Mouse (Mus musculus) heart, embryonic 11.5 days (tissue): ENCODE data around the gene Ptms. TPM values are rescaled to one million over a fixed set of nuclear protein-coding genes. Genes with fewer than 3 reads are reported as not detected.

Experiments
- ATAC-seq: fragments of 200-750 bp; cut with Nextera tagmentation; replicated peaks from 2 replicates; pipeline ENCODE4 v1.8.0; 2017; ENCODE audit warnings: moderate library complexity; ENCODE audit not compliant: insufficient number of reproducible peaks, low FRiP score, low TSS enrichment
- H3K27ac ChIP-seq: fragments of 300-500 bp; sonication (generic); 2 replicates; pipeline ENCODE4 v1.5.1; 2014; ENCODE audit warnings: mild to moderate bottlenecking, low read depth, low read length
- H3K27me3 ChIP-seq: fragments of 300-500 bp; sonication (generic); 2 replicates; pipeline ENCODE4 v1.6.1; 2014; ENCODE audit warnings: mild to moderate bottlenecking, low read length, mixed read lengths; ENCODE audit not compliant: control insufficient read depth, insufficient read depth
- H3K36me3 ChIP-seq: fragments of 300-500 bp; sonication (generic); 2 replicates; pipeline ENCODE4 v1.6.1; 2014; ENCODE audit warnings: mild to moderate bottlenecking, low read length, moderate library complexity, mixed read lengths; ENCODE audit not compliant: control insufficient read depth, insufficient read depth
- H3K4me1 ChIP-seq: fragments of 300-500 bp; sonication (generic); 2 replicates; pipeline ENCODE4 v1.6.1; 2014; ENCODE audit warnings: low read length; ENCODE audit not compliant: control insufficient read depth, insufficient read depth
- H3K4me2 ChIP-seq: fragments of 300-500 bp; sonication (generic); 2 replicates; pipeline ENCODE4 v1.6.1; 2014; ENCODE audit warnings: mild to moderate bottlenecking, moderate library complexity
- H3K4me3 ChIP-seq: fragments of 300-500 bp; sonication (generic); 2 replicates; pipeline ENCODE4 v1.5.1; 2014; ENCODE audit warnings: low read depth, low read length
- H3K9ac ChIP-seq: fragments of 300-500 bp; sonication (generic); 2 replicates; pipeline ENCODE4 v1.6.1; 2014; ENCODE audit warnings: mild to moderate bottlenecking, low read depth, low read length, moderate library complexity
- H3K9me3 ChIP-seq: fragments of 300-500 bp; sonication (generic); replicated peaks from 2 replicates; pipeline ENCODE4 v1.6.1; 2016; ENCODE audit warnings: low read length; ENCODE audit not compliant: control insufficient read depth
- WGBS: fragments of 180-500 bp; shearing (Covaris S2); extraction: QIAGEN DNeasy Blood & Tissue Kit; methylation state at CpG from one replicate; pipeline ENCODE4 v1.1.7; 2014; ENCODE audit not compliant: insufficient replicate concordance; 5-methylcytosine and 5-hydroxymethylcytosine counted together
- polyA plus RNA-seq: library from polyadenylated mRNA; unstranded; fragments of >200 nt; fragmentation: Nextera tagmentation; extraction: Ambion mirVana; gene quantifications from 2 replicates; pipeline ENCODE4 v1.2.1, GENCODE M21; 2014

Ptms gene
- polyA plus RNA-seq, 1 experiment from 2014 or later, result 158 TPM

DNA sequence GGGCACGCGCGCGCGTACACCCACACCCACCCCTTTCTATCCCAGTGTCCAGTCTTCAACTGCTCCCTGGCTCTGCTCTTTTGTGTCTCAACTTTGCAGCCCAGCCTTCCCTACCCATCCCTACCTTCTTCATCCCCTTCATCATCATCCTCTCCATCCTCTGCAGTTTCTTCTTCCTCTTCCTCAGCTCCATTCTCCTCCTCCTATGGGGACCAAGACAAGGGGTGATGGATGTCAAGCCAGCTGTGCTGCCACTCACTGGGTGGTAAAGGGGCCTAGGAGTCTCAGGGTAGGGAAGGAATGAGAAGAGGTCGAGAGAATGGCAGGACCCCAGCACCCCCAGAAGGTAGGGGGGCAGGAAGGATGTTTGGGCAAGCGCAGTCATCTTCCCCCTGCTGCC, 5.4 kb downstream of the Ptms start:
- Histone ChIP-seq H3K4me3 (no peak overlapping the region), H3K27me3 (peaks cover 13% of the 10 kb centered on the region), H3K9ac (0 out of 2 replicates have a peak overlapping the region, but pooled peaks have one; percentile 16), H3K36me3 (peaks cover 14% of the 10 kb centered on the region), H3K4me1 (peaks cover 47% of the 10 kb centered on the region), H3K27ac (no peak overlapping the region), H3K9me3 (no peaks in the 10 kb centered on the region), H3K4me2 (peak overlapping the region; percentile 90; the same call in 1 of the 2 replicates)
- 83% methylated on average over 7 of the region's 7 CpGs for WGBS
- ATAC-seq, result no peak

DNA sequence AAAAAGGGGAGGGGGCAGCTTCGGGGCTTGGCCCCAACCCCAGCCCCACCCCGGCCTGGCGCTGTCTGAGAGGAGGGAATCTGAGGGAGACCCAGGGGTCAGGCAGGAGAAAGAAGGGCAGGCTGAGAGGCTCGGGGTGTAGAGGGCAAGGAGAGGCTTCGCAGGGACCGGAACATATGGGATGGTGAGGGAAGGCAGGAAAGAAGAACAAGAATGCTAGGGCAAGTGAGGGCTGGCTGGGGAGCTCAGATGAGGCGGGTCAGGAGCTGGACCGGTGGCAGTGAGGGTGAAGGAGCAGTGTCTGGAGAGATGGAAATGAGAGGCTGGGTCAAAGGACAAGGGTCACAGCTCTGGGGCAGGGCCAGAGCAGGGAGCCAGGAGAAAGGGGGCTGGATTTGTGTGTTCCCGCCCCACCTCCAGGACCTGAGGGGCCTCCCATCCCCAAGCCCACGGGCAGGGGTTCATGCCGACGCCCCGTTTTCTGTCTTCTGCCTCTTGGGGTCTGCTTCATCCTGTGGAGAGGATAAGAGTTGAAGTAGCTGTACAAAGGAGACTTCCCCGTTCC, 6.1 kb downstream of the Ptms start:
- Histone ChIP-seq H3K36me3 (peaks cover 14% of the 10 kb centered on the region), H3K4me2 (no peak overlapping the region), H3K27me3 (peaks cover 20% of the 10 kb centered on the region), H3K9ac (no peak overlapping the region), H3K4me3 (no peak overlapping the region), H3K4me1 (peaks cover 41% of the 10 kb centered on the region), H3K27ac (no peak overlapping the region), H3K9me3 (no peaks in the 10 kb centered on the region)
- 76% methylated on average over 14 of the region's 14 CpGs for WGBS
- no peak for ATAC-seq

DNA sequence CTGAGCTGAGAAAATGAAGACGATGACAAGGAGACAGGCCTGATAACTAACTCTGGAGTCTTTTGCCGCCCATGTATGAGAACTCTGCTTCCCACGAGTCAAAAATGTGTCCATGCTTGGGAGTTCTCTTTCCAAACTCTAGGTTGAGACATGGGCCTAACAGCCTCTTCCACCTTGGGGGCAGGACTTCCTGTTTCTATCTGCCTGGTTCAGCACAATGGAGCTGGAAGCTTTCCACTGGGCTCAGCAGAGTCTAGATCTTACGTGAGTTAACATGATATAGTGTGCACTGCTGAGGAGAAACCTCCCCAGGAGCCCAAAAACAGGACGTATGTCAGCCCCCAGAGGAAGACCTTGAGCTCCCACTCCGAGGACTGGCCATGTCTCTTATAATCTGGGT, 6.7 kb downstream of the Ptms start:
- no peak overlapping the region for H3K4me2 ChIP-seq
- H3K36me3 ChIP-seq, result peaks cover 14% of the 10 kb centered on the region
- no peak overlapping the region for H3K4me3 ChIP-seq
- ATAC-seq, result no peak
- no peak overlapping the region for H3K27ac ChIP-seq
- H3K9ac ChIP-seq, result no peak overlapping the region; the same call in 1 of the 2 replicates
- peaks cover 35% of the 10 kb centered on the region for H3K4me1 ChIP-seq
- peaks cover 24% of the 10 kb centered on the region for H3K27me3 ChIP-seq
- 64% methylated on average over 6 of the region's 6 CpGs for whole genome bisulfite sequencing
- H3K9me3 ChIP-seq, result no peaks in the 10 kb centered on the region

GRCm38 (mm10) chr6:124911533-124912218, 8.2 kb downstream of the Ptms start, which contains the start of gene Lag3:
Gene Lag3 (minus strand): TSS chr6:124911705.
- Histone ChIP-seq H3K4me3 (peak within 1 kb of the TSS; percentile 10; the same call in 1 of the 2 replicates), H3K27me3 (peaks cover 25% of the 10 kb centered on the region), H3K9ac (0 out of 2 replicates have a peak within 1 kb of the TSS, but pooled peaks have one; percentile 34), H3K27ac (no peak within 1 kb of the TSS; the same call in 1 of the 2 replicates), H3K36me3 (peaks cover 14% of the 10 kb centered on the region), H3K4me1 (peaks cover 33% of the 10 kb centered on the region), H3K9me3 (no peaks in the 10 kb centered on the region), H3K4me2 (peak within 1 kb of the TSS; percentile 44)
- ATAC-seq, result no peak
- 29% methylated on average over 5 of the region's 13 CpGs for WGBS

DNA sequence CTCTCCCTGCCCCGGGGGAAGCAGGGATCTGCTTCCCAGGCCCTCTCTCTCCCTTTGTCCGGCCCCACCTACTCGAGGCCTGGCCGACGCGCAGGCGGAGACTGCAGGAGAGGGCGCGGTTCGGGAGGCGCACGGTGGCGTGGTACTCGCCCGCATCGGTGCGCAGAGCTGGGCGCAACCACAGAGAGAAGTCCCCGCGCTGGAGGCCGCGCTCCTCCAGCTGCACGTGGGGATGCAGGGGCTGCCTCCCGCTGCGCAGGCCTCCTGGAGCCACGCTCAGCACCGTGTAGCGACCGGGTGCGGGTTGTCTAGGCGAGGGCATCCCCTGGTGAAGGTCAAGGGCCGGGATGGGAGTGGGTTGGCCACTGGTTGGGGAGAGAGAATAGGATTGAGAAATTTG, 9.9 kb downstream of the Ptms start:
- Histone ChIP-seq H3K27me3 (peaks cover 25% of the 10 kb centered on the region), H3K27ac (no peak overlapping the region), H3K9me3 (no peaks in the 10 kb centered on the region), H3K9ac (peak overlapping the region; percentile 54; the same call in 1 of the 2 replicates), H3K36me3 (peaks cover 14% of the 10 kb centered on the region), H3K4me2 (peak overlapping the region; percentile 56), H3K4me1 (peaks cover 26% of the 10 kb centered on the region), H3K4me3 (peak overlapping the region; percentile 20)
- WGBS, result 3% methylated on average over 32 of the region's 32 CpGs
- ATAC-seq, result no peak

- no peak overlapping the region for H3K9ac ChIP-seq
- H3K27ac ChIP-seq, result no peak overlapping the region
- WGBS, result 67% methylated on average over 1 of the region's 1 CpGs
- no peak for ATAC-seq
- no peak overlapping the region for H3K4me3 ChIP-seq
- H3K4me2 ChIP-seq, result no peak overlapping the region
- peaks cover 28% of the 10 kb centered on the region for H3K4me1 ChIP-seq
- peaks cover 25% of the 10 kb centered on the region for H3K27me3 ChIP-seq
- no peaks in the 10 kb centered on the region for H3K9me3 ChIP-seq
- H3K36me3 ChIP-seq, result no peaks in the 10 kb centered on the region
Measured at GRCm38 (mm10) chr6:124907767-124908166, 12.1 kb downstream of the Ptms start.

GRCm38 (mm10) chr6:124904991-124905860, 14.7 kb downstream of the Ptms start:
- Histone ChIP-seq H3K9me3 (no peaks in the 10 kb centered on the region), H3K36me3 (no peaks in the 10 kb centered on the region), H3K4me1 (peaks cover 20% of the 10 kb centered on the region), H3K27me3 (peaks cover 19% of the 10 kb centered on the region), H3K27ac (peak overlapping the region; percentile 97), H3K9ac (peak overlapping the region; percentile 77), H3K4me3 (peak overlapping the region; percentile 53), H3K4me2 (peak overlapping the region; percentile 75)
- WGBS, result 34% methylated on average over 13 of the region's 16 CpGs
- no peak for ATAC-seq
